Comparison of ENCODE assay signal across 1 mouse cellular context in the genomic region with DNA sequence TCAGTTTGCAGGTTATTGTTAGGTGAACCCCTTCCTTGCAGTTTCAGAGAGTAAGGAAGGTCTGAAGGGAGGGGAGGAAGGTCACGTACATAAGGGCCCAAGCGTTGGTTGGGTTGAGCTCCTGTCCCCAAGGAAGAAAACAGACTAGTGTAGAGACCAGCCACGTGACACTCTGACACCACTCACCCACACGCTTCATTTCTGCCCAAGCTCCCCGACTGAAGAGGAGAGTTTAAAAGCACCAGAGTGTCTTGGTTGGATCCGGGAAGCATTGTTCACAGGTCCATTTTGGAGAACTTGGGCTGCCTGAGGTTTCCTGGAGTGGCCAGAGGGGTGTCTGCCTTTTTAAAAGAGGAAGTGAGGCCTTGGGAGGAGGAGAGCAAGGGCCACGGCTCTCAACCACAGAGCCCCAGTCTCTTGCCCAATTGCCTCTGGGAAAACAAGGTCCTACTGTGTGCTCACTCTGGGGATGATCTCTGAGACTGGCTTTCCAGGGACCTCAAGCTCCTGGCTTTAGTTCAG.
A peak's percentile ranks its signal among the peaks of the same experiment; 100 is the strongest.
TF ChIP-seq lines count a peak whose summit lies in the region.

No protein-coding gene starts in this region.

TF ChIP-seq in CH12.LX, 34 proteins besides CTCF, POLR2A, EP300 and RAD21 (continued from another document):
- peak; percentile 40; the same call in 1 of the 2 replicates for TF ChIP-seq MAZ (IDR thresholded peaks at IDR 0.05; ENCODE audit: low read depth, low read length)
- no peak for TF ChIP-seq UBTF (IDR thresholded peaks at IDR 0.05; ENCODE audit: low read depth, low read length)
- TF ChIP-seq POLR2AphosphoS2 (IDR thresholded peaks at IDR 0.05; ENCODE audit: low read depth, low read length) = no peak
- no peak for TF ChIP-seq PAX5 (IDR thresholded peaks at IDR 0.05; ENCODE audit: low read length)
- peak; percentile 57 for TF ChIP-seq BHLHE40 (IDR thresholded peaks at IDR 0.05; ENCODE audit: low read depth, low read length)
- no peak for TF ChIP-seq CHD1 (IDR thresholded peaks at IDR 0.05; ENCODE audit: low read depth, low read length)
- TF ChIP-seq ZMIZ1 (IDR thresholded peaks at IDR 0.05; ENCODE audit: low read depth, low read length) = no peak
- TF ChIP-seq MAX (IDR thresholded peaks at IDR 0.05; ENCODE audit: low read length) = peak; percentile 75
- TF ChIP-seq ETS1 (conservative IDR thresholded peaks at IDR 0.05; ENCODE audit: low read depth, low read length) = peak; percentile 39
